Mouse (Mus musculus) liver, adult 2 months (tissue): ENCODE results near the gene Mrps30.

Experiments used
- CTCF ChIP-seq: fragments of 200-500 bp; IDR thresholded peaks from 2 replicates; pipeline ENCODE4 v1.5.1; 2011; ENCODE audit warnings: low read depth, low read length, control low read depth
- POLR2A ChIP-seq: fragments of 200-500 bp; IDR thresholded peaks from 2 replicates; pipeline ENCODE4 v1.6.1; 2011; ENCODE audit warnings: low read length, control low read depth; ENCODE audit not compliant: insufficient read depth; ENCODE audit errors: extremely low read depth

- TF ChIP-seq POLR2A = no peak
- TF ChIP-seq CTCF = no peak
Observed at GRCm38 (mm10) chr13:118350870-118351269, 36.2 kb downstream of the Mrps30 start.
